Mouse (Mus musculus) megakaryocyte, embryonic 14.5 days (primary cell): ENCODE data around the gene Acaa1a. TPM values are rescaled to one million over a fixed set of nuclear protein-coding genes. Genes with fewer than 3 reads are reported as not detected.

Source experiments
- H3K27me3 ChIP-seq: replicated peaks from 2 replicates; pipeline ENCODE3; 2012; ENCODE audit warnings: inconsistent platforms
- H3K36me3 ChIP-seq: replicated peaks from 2 replicates; pipeline ENCODE3; 2012; ENCODE audit warnings: low read length, inconsistent platforms, mixed read lengths
- H3K4me1 ChIP-seq: 2 replicates; pipeline ENCODE4 v1.6.1; 2012; ENCODE audit warnings: inconsistent platforms
- H3K4me3 ChIP-seq: replicated peaks from 2 replicates; pipeline ENCODE3; 2012; ENCODE audit warnings: moderate library complexity, mild to moderate bottlenecking, inconsistent platforms
- H3K9me3 ChIP-seq: 2 replicates; pipeline ENCODE4 v1.6.1; 2012; ENCODE audit warnings: inconsistent platforms
- FLI1 ChIP-seq: IDR thresholded peaks from 2 replicates; pipeline ENCODE4 v1.6.1; 2012; ENCODE audit warnings: low read length, inconsistent platforms, mixed read lengths
- GATA1 ChIP-seq: IDR thresholded peaks from 3 replicates; pipeline ENCODE4 v1.6.1; 2012; ENCODE audit warnings: mixed read lengths, low read length, inconsistent platforms, borderline replicate concordance
- polyA plus RNA-seq: library from polyadenylated mRNA; stranded (reverse); fragments of >175 nt; gene quantifications from 2 replicates; pipeline ENCODE4 v1.2.3, GENCODE M21; 2012; ENCODE audit warnings: low replicate concordance; ENCODE audit not compliant: insufficient read depth

Acaa1a gene
- polyA plus RNA-seq, 1 experiment, result 77.2 TPM

DNA sequence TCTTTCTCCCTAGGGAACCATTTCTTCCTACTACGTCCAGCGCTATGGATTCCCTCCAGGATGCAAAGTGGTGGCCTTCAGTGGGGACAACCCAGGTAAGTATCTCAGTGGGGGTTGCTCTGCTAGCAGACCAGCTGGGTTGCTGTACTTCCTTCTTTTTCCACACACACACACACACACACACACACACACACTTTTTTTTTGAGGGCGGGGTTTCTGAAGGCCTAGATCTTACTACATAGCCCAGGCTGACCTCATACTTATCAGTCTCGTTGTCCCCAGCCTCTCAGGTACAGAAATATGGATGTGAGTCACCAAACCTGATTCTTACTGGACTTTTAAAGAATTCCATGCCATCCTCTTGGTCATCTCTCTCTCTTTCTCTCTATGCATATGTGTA, 38.8 kb downstream of the Acaa1a start:
- no peak overlapping the region for H3K4me3 ChIP-seq
- peaks cover 9% of the 10 kb centered on the region for H3K27me3 ChIP-seq
- H3K4me1 ChIP-seq, result no peaks in the 10 kb centered on the region
- no peaks in the 10 kb centered on the region for H3K36me3 ChIP-seq
- no peaks in the 10 kb centered on the region for H3K9me3 ChIP-seq
- no peak for TF ChIP-seq GATA1
- TF ChIP-seq FLI1, result no peak

DNA sequence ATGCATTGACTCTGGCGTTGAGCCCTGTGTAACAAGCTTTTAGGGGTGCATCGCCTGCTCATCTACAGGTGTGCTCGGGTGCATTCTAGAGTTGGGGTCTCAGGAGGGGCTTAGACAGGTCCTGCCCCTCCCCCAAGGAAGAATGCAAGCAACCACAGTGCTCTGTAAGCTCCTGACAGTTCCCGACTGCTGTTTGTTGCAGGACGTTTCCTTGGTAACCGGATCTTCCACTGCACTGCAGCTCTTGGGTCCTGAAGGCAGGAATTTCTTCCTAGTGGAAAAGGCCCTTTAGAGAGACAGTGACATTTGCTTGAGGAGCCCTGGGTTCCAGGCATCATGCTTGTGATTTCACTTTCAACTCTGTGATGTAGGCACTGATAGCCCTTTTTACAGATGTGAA, 43.1 kb downstream of the Acaa1a start:
- H3K36me3 ChIP-seq, result no peaks in the 10 kb centered on the region

DNA sequence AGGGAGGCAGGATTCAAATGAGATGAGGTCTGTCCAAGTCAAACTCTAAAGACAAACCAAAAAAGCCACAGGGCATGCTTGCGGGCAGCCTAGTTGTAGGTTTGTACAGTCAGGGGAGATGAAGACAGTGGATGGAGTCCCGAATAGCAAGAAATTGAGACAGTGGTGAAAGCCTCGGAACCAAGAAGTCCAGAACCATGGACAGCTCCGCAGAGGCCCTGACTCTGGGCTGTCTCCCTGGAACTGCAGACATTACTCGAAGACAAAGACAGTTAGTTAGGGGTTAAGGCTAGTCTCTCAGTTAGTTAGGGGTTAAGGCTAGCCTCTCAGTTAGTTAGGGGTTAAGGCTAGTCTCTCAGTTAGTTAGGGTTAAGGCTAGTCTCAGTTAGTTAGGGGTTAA, 49.5 kb downstream of the Acaa1a start:
- TF ChIP-seq GATA1, result no peak
- no peak for TF ChIP-seq FLI1
- H3K36me3 ChIP-seq, result no peaks in the 10 kb centered on the region
- H3K9me3 ChIP-seq, result no peaks in the 10 kb centered on the region
- H3K4me1 ChIP-seq, result no peaks in the 10 kb centered on the region
- peaks cover 1% of the 10 kb centered on the region for H3K27me3 ChIP-seq
- H3K4me3 ChIP-seq, result no peak overlapping the region

More for the DNA sequence above, 43.1 kb downstream of the Acaa1a start:
- no peak for TF ChIP-seq FLI1
- no peak for TF ChIP-seq GATA1
- Histone ChIP-seq H3K4me3 (no peak overlapping the region), H3K4me1 (no peaks in the 10 kb centered on the region), H3K27me3 (peaks cover 9% of the 10 kb centered on the region), H3K9me3 (no peaks in the 10 kb centered on the region)

DNA sequence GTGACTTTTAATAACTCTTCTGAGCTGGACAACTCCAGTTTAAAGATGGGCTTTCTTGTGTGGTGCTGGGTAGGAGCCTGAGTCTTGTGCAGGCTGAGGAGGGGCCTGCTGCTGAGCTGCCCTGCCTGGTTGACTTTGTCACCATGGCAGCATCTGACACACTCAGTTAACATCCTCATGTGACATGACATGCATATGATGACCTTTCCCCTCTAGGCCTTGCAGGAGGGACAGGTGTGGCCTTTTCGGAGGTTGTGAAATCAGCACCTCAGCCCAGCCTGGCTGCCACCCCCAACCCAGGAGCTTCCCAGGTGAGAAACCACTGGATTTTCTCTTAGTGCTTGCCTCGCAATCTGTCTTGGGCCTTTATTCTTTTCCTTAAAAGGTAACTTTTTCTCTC, 50.7 kb downstream of the Acaa1a start:
- H3K9me3 ChIP-seq, result no peaks in the 10 kb centered on the region
- peaks cover 4% of the 10 kb centered on the region for H3K27me3 ChIP-seq
- H3K36me3 ChIP-seq, result no peaks in the 10 kb centered on the region
- H3K4me1 ChIP-seq, result no peaks in the 10 kb centered on the region
- no peak overlapping the region for H3K4me3 ChIP-seq
- TF ChIP-seq FLI1, result no peak
- no peak for TF ChIP-seq GATA1

DNA sequence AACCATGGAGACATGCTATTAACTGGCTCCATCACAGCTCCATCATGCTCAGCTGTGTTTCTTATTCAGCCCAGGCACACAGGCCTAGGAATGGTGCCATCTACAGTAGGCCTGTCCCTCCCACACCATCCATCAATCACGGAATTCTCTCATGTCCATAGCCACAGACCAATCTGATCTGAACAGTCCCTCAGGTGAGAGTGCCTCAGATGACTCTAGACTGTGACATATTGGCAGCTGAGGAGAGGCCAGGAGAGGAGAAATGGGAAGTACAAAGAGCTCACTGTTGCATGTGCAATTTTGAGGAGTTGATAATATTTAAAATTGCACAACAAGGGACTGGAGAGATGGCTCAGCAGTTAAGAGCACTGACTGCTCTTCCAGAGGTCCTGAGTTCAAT, 55.3 kb downstream of the Acaa1a start:
- TF ChIP-seq GATA1 (no peak), FLI1 (no peak)

More for the DNA sequence above, 55.3 kb downstream of the Acaa1a start:
- no peaks in the 10 kb centered on the region for H3K36me3 ChIP-seq
- peaks cover 17% of the 10 kb centered on the region for H3K27me3 ChIP-seq
- H3K9me3 ChIP-seq, result peaks cover 4% of the 10 kb centered on the region
- H3K4me3 ChIP-seq, result no peak overlapping the region
- no peaks in the 10 kb centered on the region for H3K4me1 ChIP-seq

Other genes starting within 250 kb of the Acaa1a start
- 1.5 TPM in 1 of 2 replicates, not detected in the other for gene Plcd1, start 246.2 kb upstream of the Acaa1a start, polyA plus RNA-seq
- not detected in 2 replicates for gene Dlec1, start 237.2 kb upstream of the Acaa1a start, polyA plus RNA-seq
- gene Acaa1b, start 182.6 kb upstream of the Acaa1a start, polyA plus RNA-seq, result 1.5 TPM in 1 of 2 replicates, not detected in the other
- not detected in 2 replicates for gene Gm47289, start 180.5 kb upstream of the Acaa1a start, polyA plus RNA-seq
- gene Slc22a13, start 130.6 kb upstream of the Acaa1a start, polyA plus RNA-seq, result not detected in 2 replicates
- 5.3 and 8.2 TPM in 2 replicates for gene Oxsr1, start 17.2 kb upstream of the Acaa1a start, polyA plus RNA-seq
- gene Myd88, start 1.7 kb downstream of the Acaa1a start, polyA plus RNA-seq, result 17.6 and 38.2 TPM in 2 replicates
- gene Xylb, start 17.7 kb downstream of the Acaa1a start, polyA plus RNA-seq, result 0.09 and 0.70 TPM in 2 replicates
- not detected in 2 replicates for gene Slc22a14, start 25.9 kb downstream of the Acaa1a start, polyA plus RNA-seq
- 0.81 and 0.87 TPM in 2 replicates for gene Acvr2b, start 62.4 kb downstream of the Acaa1a start, polyA plus RNA-seq
- gene Exog, start 105.3 kb downstream of the Acaa1a start, polyA plus RNA-seq, result 0.72 TPM in 1 of 2 replicates, not detected in the other
- 0.04 TPM in 1 of 2 replicates, not detected in the other for gene Scn5a, start 239.3 kb downstream of the Acaa1a start, polyA plus RNA-seq